Mouse (Mus musculus) megakaryocyte, embryonic 14.5 days (primary cell): Measurements from ENCODE around the gene Gm5114.

Experiments used
- FLI1 ChIP-seq: IDR thresholded peaks from 2 replicates; pipeline ENCODE4 v1.6.1; 2012; ENCODE audit warnings: low read length, inconsistent platforms, mixed read lengths
- GATA1 ChIP-seq: IDR thresholded peaks from 3 replicates; pipeline ENCODE4 v1.6.1; 2012; ENCODE audit warnings: mixed read lengths, low read length, inconsistent platforms, borderline replicate concordance

DNA sequence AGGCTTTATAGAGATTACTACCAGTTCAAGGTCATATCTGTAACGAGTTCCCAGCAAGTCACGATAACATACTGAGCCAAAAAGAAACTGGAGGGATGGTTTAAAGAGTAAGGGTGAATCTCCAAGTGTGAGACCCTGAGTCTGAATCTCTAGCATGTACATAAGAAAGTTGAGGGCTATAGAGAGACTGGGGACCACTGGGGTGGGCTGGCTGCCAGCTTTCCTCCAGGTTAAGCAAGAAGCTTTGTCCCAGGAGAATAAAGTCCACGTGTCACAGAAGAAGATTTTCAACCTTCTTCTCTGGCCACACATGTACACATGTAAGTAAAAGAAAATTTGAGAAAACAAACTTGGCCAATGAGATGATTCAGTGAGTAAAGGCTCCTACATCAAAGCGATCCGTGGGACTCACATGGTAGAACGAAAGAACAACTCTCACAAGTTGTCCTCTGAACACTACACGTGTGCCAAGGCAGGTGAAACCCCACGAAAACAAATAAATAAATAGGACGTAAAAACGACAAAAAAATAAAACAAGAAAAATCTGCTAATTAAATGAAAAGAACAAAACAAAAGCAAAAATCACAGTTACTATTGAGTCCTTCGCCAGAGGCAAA is 35.8 kb upstream of the Gm5114 start:
- TF ChIP-seq GATA1 (no peak), FLI1 (no peak)
